Mouse (Mus musculus) cerebellum, adult 18-20 months (tissue): Measurements from ENCODE around the gene Gria1.

Experiments
- DNase-seq, 2 experiments: peaks; one replicate each; pipeline ENCODE4 v3.0.0; 2021

Gria1 gene

DNA sequence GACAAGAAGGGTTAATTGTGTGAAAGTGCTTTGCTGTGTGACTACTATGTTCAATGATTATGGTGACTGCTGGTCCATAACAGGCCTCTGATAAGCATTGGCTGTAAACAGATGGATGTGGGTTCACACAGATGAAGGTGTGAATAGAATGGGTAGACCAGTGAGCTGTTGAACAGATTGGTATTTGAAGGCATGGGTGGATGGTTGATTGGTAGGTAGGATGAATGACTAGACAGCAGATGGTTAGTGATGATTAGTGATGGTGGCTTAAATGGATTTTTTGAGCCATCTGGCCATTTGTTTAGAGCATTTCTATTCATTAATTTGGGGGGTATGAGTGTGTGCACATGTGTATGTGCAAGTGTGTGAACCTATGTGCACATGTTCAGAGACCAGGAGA lies 173.9 kb downstream of the Gria1 start:
- DNase-seq, result no peak

DNA sequence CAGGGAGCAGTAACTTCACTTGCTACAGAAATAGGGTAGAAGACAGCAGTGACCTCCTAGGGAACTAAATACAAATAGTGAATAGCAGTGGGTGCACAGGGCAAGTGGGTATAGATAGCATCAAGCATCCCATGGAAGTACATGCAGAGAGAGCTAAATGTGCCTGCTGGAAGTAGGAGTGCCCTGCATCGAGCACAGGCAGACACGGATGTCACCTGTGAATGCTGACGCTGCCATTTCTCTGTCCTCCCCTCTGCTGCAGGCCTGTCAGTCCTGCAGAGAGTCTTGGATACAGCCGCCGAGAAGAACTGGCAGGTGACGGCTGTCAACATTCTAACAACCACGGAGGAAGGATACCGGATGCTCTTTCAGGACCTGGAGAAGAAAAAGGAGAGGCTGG lies 178.2 kb downstream of the Gria1 start:
- no peak for DNase-seq

DNA sequence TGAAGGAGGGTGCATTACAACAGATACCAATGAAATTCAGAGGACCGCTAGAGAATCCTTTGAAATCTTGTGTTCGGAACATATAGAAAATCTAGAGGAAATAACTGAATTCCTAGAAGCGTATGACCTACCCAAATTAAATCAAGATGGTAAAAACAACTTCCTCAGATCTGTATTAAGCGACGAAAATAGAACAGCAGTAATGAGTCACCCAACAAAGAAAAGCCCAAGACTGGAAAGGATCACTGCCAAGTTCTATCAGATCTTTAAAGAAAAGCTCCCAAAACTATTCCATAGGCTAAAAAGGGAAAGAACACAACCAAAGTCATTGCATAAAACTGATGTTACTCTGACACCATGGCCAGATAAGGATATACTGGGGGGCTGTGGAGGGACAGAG lies 183.6 kb downstream of the Gria1 start:
- DNase-seq, result no peak

DNA sequence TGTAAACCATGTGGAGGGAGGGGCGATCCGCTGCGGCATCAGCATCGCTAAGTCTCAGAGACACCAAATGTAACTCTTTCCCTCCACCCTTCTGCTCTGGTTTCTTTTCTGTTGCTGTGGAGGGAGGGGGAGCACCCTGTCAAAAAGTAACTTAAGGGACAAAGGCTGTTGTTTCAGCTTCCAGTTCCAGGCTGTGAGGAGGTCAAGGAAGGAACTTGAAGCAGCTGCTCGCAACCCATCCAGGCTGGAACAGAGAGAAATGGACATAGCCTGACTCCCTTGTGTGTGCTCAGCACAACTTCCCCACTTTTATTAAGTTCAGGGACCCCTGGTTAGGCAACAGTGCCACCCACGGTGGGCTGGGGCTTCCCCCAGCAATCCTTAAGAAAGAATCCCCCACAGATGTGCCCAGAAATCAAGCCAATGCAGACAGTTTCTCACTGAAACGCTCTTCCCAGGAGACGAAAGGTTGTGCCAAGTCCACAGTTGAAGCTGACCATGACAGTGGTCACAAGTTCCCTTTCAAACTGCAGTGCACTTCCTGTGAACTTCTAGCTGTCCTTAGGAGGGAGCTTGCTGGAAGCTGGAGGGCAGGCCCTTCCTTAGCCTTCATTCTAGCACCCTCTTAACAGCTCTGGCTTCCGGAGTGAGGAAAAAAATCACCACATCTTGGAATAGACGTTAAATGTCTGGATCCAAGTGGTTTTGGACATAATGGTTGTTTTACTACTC lies 190.2 kb downstream of the Gria1 start:
- no peak for DNase-seq

DNA sequence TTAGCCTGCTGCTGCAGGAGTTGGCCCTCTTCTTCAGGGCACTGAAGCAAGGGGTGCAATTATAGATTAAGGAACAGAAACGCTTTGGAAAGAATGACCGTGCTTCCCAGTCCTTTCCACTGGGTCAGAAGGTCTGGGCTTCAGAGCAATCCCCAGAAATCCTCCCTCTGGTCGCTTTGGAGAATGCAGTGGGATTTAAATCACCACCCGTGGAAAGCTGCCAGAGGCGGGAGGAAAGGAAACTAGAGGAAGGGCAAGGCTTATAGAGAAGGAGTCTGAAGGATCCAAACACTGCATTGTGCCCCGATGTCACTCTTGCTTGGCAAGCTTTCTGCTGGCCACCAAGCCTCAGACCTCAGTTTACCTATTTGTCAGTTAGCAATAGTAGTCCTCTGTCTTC lies 193.2 kb downstream of the Gria1 start:
- no peak for DNase-seq

DNA sequence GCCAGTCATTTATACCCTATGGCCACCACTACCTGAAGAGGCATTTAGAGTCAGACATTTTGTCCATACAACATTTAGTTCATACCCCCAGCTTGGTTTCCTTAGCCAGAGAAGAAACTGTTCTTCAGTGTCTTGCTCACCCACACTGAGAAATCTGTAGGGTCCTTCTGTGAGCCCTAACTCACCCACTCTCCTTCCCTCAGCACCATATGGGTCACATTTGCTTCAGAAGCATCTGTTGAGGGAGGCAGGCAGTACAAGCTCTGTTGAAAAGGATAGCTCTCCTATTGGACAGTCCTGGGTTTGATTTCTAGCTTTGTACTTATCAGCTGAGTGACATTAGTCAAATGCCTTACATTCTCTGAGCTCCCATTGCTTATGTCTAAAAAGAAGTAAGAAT lies 196.1 kb downstream of the Gria1 start:
- no peak for DNase-seq

DNA sequence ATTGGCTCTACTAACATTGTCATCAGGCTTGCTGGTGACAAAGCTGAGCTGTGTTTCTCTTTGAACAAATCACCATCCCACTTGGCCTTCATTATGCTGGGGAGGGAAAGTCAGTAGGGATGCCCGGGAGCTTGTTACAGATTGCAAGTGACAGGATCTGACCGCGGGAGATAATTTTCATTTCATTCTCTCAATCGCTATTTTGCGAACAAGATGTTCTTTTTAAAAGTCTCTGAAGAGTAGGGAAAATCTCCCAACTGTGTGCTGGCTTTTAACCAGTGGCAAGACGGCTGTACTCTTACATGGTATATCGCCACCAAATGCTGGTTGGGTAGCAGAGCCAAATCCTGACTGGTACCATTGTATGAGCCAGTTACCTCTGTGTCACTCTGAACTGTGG lies 202.9 kb downstream of the Gria1 start:
- DNase-seq, result no peak

DNA sequence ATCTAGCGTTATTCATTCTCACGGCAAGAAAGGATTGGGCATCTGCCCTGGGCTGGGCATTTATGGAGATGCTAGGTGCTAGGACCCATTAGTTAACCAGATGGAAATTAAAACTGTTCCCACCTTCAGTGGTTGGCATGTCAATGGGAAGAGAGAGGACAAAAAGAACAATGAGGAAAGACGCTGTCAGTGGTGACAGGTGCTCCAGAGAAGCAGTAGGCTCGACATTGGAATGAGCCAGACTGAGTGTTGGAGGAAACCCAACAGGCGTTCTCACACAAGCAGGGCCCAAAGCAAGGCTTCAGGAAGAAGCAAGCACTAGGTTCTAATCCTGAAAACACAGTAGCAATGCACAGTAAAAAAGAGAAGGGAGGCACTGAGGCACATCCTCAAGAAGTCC lies 203.4 kb downstream of the Gria1 start:
- DNase-seq, result no peak

DNA sequence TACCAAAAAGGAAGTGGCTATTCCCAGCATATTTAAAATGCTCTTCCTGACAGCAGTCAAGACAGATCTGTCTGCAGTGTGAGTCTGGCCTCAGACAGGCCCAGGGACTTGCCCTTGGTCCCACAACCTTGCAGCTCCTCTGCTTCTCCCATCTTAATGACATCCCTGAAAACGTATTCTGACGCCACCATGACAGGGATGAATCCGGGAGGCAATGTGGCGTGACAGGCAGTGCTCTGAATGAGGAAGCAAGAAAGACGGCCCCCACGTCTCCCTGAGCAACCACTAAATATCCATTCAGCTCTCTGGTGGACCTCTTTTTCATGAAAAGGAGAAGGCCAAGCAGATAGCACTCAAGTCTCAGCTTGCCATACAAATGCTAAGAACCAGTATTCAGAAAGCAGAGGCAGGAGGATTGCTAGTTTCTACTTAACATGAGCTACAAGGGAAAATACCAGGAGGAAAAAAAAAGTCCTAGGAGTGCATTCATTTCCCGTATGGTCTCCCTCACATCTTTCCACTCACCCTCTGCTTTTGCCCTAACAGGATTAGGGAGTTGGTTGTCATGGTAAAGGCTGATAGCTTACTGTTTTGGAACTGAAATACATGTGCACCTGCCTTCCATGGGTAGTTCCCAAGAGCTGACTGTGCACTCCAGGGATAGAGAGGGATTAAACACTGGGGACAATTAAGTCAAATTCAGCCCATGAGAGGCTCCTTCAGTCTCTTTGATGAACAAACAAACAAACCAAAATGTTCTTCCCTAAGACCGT lies 211.8 kb downstream of the Gria1 start:
- DNase-seq, result no peak

DNA sequence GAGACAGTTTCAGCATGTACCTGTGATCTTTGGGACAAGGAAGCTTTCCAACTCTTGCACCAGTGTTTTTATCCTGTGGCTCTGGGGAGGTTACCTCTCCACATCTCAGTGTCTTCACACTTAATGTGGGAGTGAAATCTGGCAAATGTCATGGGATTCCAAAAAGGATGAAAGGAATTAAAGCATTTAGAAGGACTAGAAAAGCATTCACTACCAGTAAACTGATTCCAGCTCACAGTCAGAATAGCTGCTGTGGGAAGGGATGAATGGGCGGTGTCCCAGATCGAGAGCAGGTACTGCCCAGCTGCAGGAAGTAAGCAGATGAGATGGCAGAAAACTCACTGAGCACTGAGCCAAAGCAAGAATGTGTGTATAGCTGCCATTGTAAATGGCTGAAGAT lies 224.3 kb downstream of the Gria1 start:
- DNase-seq, result no peak

DNA sequence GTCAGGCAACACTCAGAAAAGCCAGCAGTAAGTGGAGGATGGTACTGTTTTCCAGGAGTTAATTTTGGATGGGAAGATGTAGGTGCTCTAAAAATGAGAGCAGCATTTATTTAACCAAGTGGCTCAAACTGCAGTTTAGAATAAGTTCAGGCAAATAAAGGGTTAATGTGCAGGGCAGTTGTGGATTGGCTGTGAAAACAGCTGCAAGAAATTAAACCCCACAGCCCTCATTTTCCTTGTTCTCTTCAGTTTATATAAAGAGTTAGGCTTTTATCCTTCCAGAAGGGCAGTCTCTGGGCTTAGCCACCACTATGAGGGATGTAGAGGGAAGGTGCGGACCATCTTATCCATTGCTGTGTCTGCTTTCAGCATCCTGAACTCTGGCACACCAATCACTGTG lies 225.2 kb downstream of the Gria1 start:
- DNase-seq, result no peak

DNA sequence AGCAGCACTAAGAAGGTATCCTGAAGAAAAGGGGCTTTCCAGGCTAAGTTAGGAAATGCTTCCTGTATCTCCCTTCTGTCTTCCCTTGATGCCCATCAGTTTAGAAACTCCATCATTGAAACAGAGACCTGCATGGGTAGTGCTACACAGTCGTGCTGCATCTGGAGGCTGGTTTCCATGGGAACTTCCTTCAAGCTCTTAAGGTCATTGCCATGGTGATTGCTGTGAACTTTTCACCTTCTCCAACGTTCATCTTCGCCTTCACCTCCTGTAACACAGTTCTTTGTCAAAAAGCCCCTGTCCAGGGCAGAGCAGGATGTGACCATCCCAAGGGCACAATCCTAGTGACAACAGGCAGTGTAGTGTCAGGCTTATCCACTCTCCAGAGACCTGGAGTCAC lies 228.6 kb downstream of the Gria1 start:
- no peak for DNase-seq

DNA sequence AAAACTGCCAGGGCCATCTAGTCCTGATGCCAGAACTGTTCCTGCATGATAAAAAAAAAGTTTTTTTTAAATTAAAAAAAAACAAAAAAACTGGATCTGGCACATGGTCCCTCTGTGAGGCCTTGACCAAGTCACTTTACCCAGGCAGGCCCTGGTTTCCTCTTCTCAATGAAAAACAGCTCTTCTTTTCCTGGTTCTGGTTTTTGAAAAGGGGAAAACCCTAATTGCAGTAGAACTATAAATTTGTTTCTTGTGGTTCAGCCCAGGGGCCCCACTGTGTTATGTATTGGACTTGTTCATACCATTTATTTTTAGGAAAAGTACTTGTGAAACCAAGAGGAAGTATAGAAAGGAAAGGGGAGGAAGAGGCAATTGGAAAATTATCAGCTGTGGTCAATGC lies 232.6 kb downstream of the Gria1 start:
- no peak for DNase-seq

DNA sequence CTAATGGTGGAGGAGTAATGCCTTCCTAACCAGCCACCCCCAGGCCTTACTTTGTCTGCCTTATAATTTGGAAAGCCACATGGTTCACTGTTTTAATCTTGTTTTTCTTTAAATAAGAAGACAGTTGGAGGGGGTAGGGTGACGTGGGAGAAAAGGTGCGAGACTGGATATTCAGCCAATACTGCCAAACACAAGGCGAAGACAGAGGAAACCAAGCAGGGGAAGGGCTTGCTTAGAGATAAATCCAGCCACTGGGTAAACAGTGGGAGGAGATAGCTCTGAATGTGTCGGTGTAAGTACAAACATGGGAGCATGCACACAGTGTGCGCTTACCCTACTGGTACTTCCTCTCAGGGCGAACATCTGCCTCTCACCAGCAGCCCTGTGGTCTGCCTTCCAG lies 233.4 kb downstream of the Gria1 start:
- no peak for DNase-seq

DNA sequence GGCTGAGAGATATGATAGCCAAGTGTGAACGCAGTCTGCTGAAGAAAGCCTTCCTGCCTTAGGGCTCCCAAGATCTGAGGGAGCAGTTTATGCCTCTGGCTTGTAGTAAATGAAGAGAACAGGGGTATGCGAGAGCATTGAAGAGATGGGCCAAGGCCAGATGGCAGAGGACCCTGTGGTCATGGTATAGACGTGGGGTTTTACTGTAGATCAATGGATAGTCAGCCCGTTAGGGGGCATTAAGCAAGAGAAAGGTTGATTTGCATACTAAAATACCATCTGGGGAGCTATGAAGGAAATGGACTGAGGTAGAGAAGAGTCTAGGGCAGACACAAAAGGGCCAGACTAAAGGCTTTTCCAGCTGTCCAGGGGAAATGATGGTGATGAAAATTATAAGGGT lies 237.7 kb downstream of the Gria1 start:
- DNase-seq, result no peak

DNA sequence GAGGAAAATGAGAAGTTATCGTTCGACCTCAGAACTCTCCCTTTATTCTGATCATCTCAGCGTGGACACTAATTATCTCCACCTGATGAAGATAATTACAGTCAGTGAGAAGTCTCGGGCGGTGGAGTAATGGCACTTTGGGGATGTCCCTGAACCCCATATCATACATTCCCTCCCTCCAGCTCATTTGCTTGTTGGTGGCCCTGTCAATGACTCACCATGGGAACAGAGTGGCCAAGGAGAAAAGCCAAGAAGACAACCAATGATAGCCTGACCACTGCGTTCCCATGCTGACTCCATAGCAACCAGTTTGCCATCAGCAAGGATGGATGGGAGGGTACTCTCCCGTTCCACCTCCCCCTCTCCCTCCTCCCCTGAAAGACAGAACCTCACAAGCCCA lies 238.9 kb downstream of the Gria1 start:
- DNase-seq, result no peak

DNA sequence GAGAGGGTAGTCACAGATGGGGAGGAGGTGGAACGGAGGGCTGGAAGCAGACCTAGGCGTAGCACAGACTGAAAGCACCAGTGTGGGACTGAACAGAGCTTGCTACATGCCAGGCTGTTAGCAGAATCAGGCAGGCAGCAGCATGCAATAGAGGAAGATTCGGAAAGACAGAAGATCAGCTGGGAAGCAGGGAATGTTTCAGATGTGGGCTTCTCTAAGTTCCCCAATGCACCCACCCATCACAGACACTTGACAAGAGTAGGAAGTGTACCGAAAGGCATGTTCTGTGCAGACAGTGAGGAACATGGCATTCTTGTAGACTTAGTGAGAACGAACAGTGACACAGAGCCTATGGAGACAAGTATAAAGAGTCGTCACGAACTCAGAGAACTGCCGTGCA lies 260.5 kb downstream of the Gria1 start:
- no peak for DNase-seq

DNA sequence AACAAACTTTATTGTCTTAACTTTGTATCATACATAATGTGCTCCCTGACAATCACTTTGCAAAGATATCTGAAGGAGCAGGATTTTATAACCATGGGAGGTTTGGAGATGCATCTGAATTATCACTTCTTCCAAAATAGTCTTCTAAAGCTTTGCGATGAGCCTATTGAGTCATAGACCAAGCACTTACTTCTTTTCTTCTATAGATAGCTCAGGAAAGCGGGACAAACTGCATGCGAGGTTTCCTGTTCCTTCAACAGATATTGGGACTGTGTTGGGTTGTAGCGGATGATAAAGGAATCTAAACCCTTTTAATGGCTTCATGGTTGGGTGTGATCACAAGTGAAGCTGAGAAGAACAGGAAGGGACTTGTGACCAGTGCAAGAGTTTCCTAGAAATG lies 263.5 kb downstream of the Gria1 start:
- DNase-seq, result no peak

DNA sequence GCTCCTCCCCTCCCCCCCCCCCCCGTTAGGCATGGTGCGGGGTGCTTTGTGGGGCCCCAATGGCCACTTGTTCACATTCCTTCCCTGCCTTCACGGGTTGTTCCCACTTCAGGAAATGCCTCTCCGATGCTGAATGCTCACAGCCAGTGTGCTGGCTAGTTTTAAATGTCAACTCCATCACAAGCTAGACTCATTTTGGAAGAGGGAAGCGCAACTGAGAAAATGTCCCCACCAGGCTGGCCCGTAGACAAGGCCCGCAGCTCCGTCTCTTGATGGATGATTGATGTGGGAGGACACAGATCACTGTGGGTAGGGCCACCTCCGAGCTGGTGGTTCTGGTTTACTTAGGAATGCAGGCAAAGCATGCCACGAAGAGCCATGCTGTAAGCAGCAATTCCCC lies 266.9 kb downstream of the Gria1 start:
- DNase-seq, result no peak

DNA sequence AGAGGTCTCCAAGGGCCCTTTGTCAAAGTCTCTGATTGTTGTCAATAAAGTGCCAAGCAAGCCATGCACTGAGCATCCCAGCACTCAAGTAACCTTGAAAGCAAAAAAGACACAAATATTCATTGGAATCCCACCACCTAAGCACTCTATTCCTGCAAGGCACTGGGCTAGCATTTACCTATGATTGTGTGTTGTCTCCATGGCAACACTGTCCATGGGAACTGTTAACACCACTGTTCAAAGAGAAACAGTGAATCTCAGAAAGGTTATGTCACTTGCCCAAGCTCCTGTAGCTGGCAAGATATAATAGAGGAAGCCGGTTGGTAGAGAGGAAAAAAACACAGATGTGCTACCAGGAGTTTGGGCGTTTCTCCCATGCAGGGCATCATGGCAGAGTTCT lies 274.9 kb downstream of the Gria1 start:
- no peak for DNase-seq

DNA sequence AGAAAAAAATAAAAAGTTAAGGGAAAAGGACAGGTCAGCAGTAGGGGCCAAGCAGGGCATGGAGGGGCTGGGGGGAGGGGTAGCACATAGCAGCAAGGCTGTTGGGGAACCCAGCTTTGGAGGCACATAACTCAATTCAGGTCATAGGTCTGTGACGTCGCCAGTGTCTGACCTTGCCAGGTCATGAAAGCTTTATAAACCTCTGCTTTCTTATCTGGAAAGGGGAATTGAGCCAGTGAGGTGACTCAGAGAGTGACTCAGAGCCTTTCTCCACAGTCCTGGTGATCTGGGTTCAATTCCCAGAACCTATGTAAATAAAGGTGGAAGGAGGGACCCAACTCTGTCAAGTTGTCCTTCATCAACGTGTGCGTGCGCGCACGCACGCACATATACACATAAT lies 286.2 kb downstream of the Gria1 start:
- DNase-seq, result no peak

DNA sequence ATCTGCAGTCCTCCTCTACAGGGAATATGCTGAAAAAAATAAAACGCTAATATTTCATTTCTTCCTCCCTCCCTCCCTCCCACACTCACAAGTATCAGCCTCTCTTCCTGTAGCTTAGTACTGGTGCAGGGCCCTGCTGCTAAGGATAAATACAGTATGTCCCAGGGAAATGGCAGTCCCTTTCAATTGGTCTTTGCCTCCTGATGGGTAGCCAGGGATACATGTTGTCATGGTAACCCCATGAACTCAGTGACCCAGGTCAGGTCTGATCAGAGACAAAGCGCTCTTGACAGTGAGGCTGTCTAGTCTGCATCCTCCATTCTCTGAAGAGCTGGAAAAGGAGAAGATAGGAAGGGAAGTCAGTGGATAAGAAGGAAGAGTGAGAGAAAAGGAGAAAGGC lies 287.1 kb downstream of the Gria1 start:
- no peak for DNase-seq

DNA sequence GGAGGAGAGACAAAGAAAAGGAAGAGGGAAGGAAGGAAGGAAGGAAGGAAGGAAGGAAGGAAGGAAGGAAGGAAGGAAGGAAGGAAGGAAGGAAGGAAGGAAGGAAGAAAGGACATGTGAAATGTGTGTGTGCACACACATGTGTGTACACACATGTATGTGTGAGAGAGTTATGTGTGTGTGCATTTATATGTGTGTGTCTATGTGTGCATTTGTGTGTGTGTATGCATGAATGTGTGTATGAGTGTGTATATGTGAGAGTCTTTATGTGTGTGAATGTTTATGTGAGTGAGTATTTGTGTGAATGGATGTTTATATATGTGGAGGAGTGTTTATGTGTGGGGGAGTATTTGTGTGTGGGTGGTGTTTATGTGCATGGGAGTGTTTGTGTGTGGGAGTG lies 287.5 kb downstream of the Gria1 start:
- DNase-seq, result no peak

DNA sequence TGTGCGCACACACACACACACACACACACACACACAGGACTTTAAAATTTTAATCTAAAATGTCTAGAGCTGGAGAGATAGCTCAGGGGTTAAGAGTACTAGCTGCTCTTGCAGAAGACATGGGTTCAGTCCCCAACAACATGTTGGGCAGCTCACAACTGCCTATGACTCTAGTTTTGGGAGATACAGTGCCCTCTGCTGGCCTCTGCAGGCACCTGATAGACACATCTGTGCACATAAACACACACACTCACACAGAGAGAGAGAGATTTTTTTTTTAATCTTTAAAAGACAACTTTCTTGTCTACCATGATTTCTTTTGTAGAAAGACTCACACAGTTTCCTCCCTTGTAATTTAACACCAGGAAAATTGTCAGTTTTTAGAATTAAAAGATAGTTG lies 292.4 kb downstream of the Gria1 start:
- no peak for DNase-seq

DNA sequence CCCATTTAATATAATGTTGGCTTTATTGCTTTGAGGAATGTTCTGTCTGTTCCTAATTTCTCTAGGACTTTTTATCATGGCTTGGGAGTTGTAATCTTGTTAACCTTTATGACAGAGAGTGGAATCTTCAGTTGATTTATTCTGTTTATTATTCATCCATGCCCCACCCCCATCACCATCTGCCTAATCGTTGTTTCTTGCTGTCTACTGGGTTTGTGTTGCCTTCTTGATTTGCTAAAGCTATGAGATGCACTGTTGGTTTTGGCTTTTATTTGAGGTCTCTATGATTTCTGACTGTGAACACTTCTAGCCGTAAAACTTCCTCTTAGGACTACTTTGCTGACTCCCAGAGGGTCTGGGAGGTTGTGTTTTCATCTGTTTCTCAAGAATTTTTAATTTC lies 294.9 kb downstream of the Gria1 start:
- no peak for DNase-seq
